Mouse (Mus musculus) G1E (cell line): ENCODE data around the gene Dusp8.

ENCODE experiments used
- CTCF ChIP-seq: IDR thresholded peaks from 2 replicates; pipeline ENCODE4 v1.5.1; 2012; ENCODE audit warnings: low read depth, low read length, inconsistent platforms, mixed read lengths
- TAL1 ChIP-seq: conservative IDR thresholded peaks from 2 replicates; pipeline ENCODE4 v1.6.1; 2012; ENCODE audit warnings: low read depth, low read length, inconsistent platforms, mixed read lengths

GRCm38 (mm10) chr7:142089648-142090447 lies 5.8 kb downstream of the Dusp8 start:
- no peak for TF ChIP-seq TAL1
- no peak for TF ChIP-seq CTCF
